Mouse (Mus musculus): ENCODE data around the gene Peg3. TPM values are rescaled to one million over a fixed set of nuclear protein-coding genes. Genes with fewer than 3 reads are reported as not detected.
A peak's percentile ranks its signal among the peaks of the same experiment; 100 is the strongest.

Peg3 gene
- polyA plus RNA-seq, 1 experiment from 2014 or later, result 127 TPM

- Histone ChIP-seq H3K9ac (no peak overlapping the region), H3K27me3 (no peaks in the 10 kb centered on the region), H3K4me2 (no peak overlapping the region), H3K4me1 (no peaks in the 10 kb centered on the region), H3K9me3 (no peaks in the 10 kb centered on the region), H3K27ac (no peak overlapping the region), H3K36me3 (peaks cover 52% of the 10 kb centered on the region), H3K4me3 (no peak overlapping the region)
- no peak for ATAC-seq (ENCODE audit: borderline replicate concordance, extremely low read depth, low FRiP score, low TSS enrichment)
- WGBS, result 86% methylated on average over 23 of the region's 23 CpGs
Measured at GRCm38 (mm10) chr7:6707416-6708015, 22.7 kb downstream of the Peg3 start.

DNA sequence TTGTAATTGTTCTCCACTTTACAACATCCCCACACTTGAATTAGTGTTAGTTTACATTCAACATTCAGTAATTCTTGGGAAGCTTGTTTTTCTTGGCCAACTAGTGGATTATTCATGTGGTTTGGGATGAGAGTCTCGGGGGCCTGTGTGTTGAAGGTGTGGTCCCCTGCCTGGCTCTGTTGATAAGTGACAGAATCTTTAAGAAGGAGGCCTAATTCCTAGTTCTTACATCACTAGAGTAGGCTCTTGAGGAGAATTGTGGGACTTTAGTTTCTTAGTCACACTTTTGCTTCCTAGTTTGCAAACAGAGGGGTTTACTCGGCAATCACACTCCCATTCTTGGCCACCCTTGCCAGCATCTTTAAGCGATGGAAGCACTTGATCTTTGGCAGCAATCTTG lies 31.0 kb downstream of the Peg3 start:
- no peak for ATAC-seq (ENCODE audit: borderline replicate concordance, extremely low read depth, low FRiP score, low TSS enrichment)
- 59% methylated on average over 3 of the region's 3 CpGs for WGBS

DNA sequence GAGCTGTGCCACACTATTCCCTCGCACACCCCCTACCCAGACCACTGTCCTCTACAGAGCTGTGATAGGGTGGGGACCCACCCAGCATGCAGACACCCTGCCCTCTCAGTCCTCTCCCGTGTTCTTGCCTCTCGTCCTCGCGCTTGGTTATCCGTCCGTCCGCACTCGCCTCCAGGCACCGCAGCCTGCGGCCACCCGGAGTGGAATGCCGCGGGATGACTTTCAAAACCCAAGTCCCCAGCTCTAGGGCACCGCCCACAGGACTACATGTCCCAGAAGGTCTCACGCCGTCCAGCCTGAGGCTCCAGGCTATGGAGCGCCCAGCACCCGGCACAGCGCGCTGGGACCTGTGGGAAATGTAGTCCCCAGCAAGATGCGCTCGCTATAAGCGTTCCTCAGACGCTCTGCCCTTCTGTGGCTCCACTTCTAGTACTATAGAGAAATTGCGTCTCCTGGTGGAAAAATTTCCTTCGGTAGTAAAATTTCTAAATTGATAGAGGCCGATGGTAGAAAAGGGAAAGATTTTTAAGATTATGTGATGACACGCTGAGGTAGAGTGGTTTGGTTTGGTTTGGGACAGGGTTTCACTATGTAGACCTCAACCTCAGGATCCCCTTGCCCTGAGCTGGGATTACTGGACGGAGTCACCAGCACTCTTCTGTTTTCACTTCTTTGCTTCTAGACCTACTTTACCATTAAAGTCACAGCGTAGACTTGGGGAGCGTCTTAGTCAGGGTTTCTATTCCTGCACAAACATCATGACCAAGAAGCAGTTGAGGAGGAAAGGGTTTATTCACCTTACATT lies 33.8 kb downstream of the Peg3 start, which contains the start of gene Zim1:
TSS of gene Zim1 (minus strand) at position 210 of the 805 bp plus-strand sequence.
- H3K4me1 ChIP-seq, result no peaks in the 10 kb centered on the region
- no peaks in the 10 kb centered on the region for H3K36me3 ChIP-seq
- H3K9ac ChIP-seq, result peak within 1 kb of the TSS; percentile 52
- WGBS, result 10% methylated on average over 32 of the region's 32 CpGs
- H3K4me3 ChIP-seq, result peak within 1 kb of the TSS; percentile 51
- H3K4me2 ChIP-seq, result peak within 1 kb of the TSS; percentile 78
- H3K27ac ChIP-seq, result 0 out of 2 replicates have a peak within 1 kb of the TSS, but pooled peaks have one; percentile 26
- H3K9me3 ChIP-seq, result no peaks in the 10 kb centered on the region
- H3K27me3 ChIP-seq, result no peaks in the 10 kb centered on the region
- peak; percentile 100 for ATAC-seq (ENCODE audit: borderline replicate concordance, extremely low read depth, low FRiP score, low TSS enrichment)

More for the DNA sequence above, 31.0 kb downstream of the Peg3 start:
- no peaks in the 10 kb centered on the region for H3K36me3 ChIP-seq
- H3K4me1 ChIP-seq, result no peaks in the 10 kb centered on the region
- no peaks in the 10 kb centered on the region for H3K27me3 ChIP-seq
- H3K9me3 ChIP-seq, result no peaks in the 10 kb centered on the region
- H3K9ac ChIP-seq, result no peak overlapping the region
- no peak overlapping the region for H3K27ac ChIP-seq
- no peak overlapping the region for H3K4me2 ChIP-seq
- no peak overlapping the region for H3K4me3 ChIP-seq

DNA sequence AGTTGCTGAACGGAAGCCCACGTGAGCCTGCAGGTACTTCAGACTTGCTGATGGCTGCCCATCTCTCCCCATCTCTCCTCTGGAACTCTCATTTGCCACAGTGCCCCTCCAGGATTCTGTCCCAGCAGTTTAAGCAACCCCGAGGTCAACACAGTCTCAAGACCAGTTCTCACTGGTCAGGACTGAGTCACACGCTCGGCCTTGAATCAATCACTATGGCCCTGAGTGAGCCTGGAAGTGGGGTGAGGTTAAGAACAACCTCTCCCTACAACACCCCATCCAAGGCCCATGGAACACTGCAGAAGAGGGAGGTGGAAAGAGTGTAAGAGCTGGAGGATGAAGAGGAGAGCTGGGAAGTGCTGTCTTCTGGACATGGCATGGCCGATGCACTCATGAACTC lies 44.7 kb downstream of the Peg3 start:
- Histone ChIP-seq H3K4me2 (no peak overlapping the region), H3K4me1 (no peaks in the 10 kb centered on the region), H3K36me3 (no peaks in the 10 kb centered on the region), H3K27ac (no peak overlapping the region), H3K27me3 (no peaks in the 10 kb centered on the region), H3K9me3 (no peaks in the 10 kb centered on the region), H3K4me3 (no peak overlapping the region), H3K9ac (no peak overlapping the region)
- 90% methylated on average over 6 of the region's 6 CpGs for WGBS
- ATAC-seq (ENCODE audit: borderline replicate concordance, extremely low read depth, low FRiP score, low TSS enrichment), result no peak

- Histone ChIP-seq H3K4me3 (no peak overlapping the region), H3K4me2 (no peak overlapping the region), H3K36me3 (no peaks in the 10 kb centered on the region), H3K9ac (no peak overlapping the region), H3K27ac (no peak overlapping the region), H3K9me3 (no peaks in the 10 kb centered on the region), H3K27me3 (no peaks in the 10 kb centered on the region), H3K4me1 (no peaks in the 10 kb centered on the region)
- no peak for ATAC-seq (ENCODE audit: borderline replicate concordance, extremely low read depth, low FRiP score, low TSS enrichment)
- 62% methylated on average over 3 of the region's 3 CpGs for WGBS
Measured at GRCm38 (mm10) chr7:6666726-6667125, 63.5 kb downstream of the Peg3 start.

DNA sequence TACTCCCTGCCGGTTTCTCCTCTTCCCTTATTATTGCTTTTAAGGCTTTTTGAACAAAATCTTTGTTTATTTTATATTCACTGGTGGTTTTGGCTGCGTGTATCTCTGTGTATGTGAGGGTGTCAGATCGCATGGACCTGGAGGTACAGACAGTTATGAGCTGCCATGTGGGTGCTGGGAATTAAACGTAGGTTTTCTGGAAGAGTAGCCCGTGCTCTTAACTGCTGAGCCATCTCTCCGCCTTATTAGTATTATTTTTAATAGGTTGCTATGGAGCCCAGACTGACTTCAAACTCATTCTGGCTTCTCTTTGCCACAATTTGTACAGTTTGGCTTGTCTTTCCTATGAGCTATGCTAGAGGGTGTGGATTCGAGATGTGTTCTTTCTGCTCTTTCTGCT lies 66.8 kb downstream of the Peg3 start:
- 58% methylated on average over 7 of the region's 7 CpGs for WGBS
- H3K4me3 ChIP-seq, result no peak overlapping the region
- H3K9me3 ChIP-seq, result no peaks in the 10 kb centered on the region
- no peaks in the 10 kb centered on the region for H3K27me3 ChIP-seq
- H3K9ac ChIP-seq, result no peak overlapping the region
- no peak for ATAC-seq (ENCODE audit: borderline replicate concordance, extremely low read depth, low FRiP score, low TSS enrichment)
- no peaks in the 10 kb centered on the region for H3K36me3 ChIP-seq
- H3K4me2 ChIP-seq, result no peak overlapping the region
- H3K27ac ChIP-seq, result no peak overlapping the region
- no peaks in the 10 kb centered on the region for H3K4me1 ChIP-seq

GRCm38 (mm10) chr7:6659605-6660004 lies 70.6 kb downstream of the Peg3 start:
- no peak overlapping the region for H3K4me2 ChIP-seq
- no peak for ATAC-seq (ENCODE audit: borderline replicate concordance, extremely low read depth, low FRiP score, low TSS enrichment)
- H3K36me3 ChIP-seq, result no peaks in the 10 kb centered on the region
- H3K27me3 ChIP-seq, result no peaks in the 10 kb centered on the region
- H3K4me1 ChIP-seq, result no peaks in the 10 kb centered on the region
- 16% methylated on average over 2 of the region's 2 CpGs for WGBS
- H3K4me3 ChIP-seq, result no peak overlapping the region
- H3K9ac ChIP-seq, result no peak overlapping the region
- H3K9me3 ChIP-seq, result no peaks in the 10 kb centered on the region
- H3K27ac ChIP-seq, result no peak overlapping the region

DNA sequence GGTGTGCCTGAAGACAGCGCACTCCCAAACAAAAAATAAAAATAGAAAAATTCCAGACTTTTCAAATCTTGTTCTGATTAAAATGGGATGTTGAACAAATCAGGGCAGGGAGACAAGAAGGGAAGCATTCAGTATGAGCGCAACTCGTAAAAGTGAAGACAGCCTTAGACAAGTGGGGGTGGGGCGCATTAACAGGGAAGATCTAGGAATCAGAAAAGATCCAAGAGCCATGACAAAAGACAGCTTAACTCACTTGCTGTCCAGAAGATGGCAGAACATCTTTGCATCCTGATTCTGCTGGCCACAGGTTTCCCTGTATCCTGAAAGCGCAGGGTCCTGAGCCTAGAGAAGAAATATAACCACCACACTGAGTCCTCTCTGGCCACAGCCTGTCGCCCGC lies 71.6 kb downstream of the Peg3 start:
- Histone ChIP-seq H3K9ac (no peak overlapping the region), H3K9me3 (no peaks in the 10 kb centered on the region), H3K4me2 (no peak overlapping the region), H3K27me3 (no peaks in the 10 kb centered on the region), H3K27ac (no peak overlapping the region), H3K36me3 (no peaks in the 10 kb centered on the region), H3K4me1 (no peaks in the 10 kb centered on the region), H3K4me3 (no peak overlapping the region)
- 89% methylated on average over 7 of the region's 7 CpGs for WGBS
- ATAC-seq (ENCODE audit: borderline replicate concordance, extremely low read depth, low FRiP score, low TSS enrichment), result no peak

Other genes starting within 250 kb of the Peg3 start
- gene Olfr5, start 243.5 kb downstream of the Peg3 start, polyA plus RNA-seq (2015; fragmentation: Nextera tagmentation; extraction: Ambion mirVana), result not detected in 2 replicates
- gene Olfr1347, start 230.7 kb downstream of the Peg3 start, polyA plus RNA-seq (2015; fragmentation: Nextera tagmentation; extraction: Ambion mirVana), result not detected in 2 replicates
- not detected in 2 replicates for gene Olfr1348, start 221.7 kb downstream of the Peg3 start, polyA plus RNA-seq (2015; fragmentation: Nextera tagmentation; extraction: Ambion mirVana)
- not detected in 2 replicates for gene Olfr1349, start 207.5 kb downstream of the Peg3 start, polyA plus RNA-seq (2015; fragmentation: Nextera tagmentation; extraction: Ambion mirVana)
- not detected in 2 replicates for gene Olfr1350, start 165.6 kb downstream of the Peg3 start, polyA plus RNA-seq (2015; fragmentation: Nextera tagmentation; extraction: Ambion mirVana)
- 1.2 and 2.9 TPM in 2 replicates for gene Zim1, start 34.0 kb downstream of the Peg3 start, polyA plus RNA-seq (2015; fragmentation: Nextera tagmentation; extraction: Ambion mirVana)
- gene Usp29, start 147 bp upstream of the Peg3 start, polyA plus RNA-seq (2015; fragmentation: Nextera tagmentation; extraction: Ambion mirVana), result 3.7 and 4.4 TPM in 2 replicates